Mouse (Mus musculus) ES-Bruce4 (cell line): Measurements from ENCODE around the gene Gabbr1.

Source experiments
- CTCF ChIP-seq: IDR thresholded peaks from one replicate; pipeline ENCODE4 v1.8.1; 2011; ENCODE audit warnings: low read depth, low read length
- POLR2A ChIP-seq: IDR thresholded peaks from one replicate; pipeline ENCODE4 v1.8.1; 2011; ENCODE audit warnings: low read length; ENCODE audit not compliant: insufficient read depth

DNA sequence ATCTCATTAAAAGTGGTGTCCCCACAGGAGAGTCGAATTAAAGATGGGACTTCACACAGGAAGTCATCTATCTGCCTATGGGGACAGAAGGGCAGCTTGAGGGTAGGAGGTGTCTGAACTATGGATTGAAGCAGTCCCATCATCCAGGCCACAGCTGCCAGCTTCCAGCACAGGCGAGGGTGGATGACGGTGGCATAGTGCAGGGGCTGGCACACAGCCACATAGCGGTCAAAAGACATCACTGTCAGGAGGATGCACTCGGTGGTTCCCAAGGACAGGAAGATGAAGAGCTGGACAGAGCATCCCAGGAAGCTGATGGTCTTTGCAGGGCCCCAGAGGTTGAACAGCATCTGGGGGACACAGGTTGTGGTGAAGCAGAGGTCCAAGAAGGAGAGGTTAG is 47.5 kb downstream of the Gabbr1 start:
- TF ChIP-seq POLR2A (no peak), CTCF (no peak)
